Mouse (Mus musculus): ENCODE measurements around the gene Grifin. TPM values are rescaled to one million over a fixed set of nuclear protein-coding genes. Genes with fewer than 3 reads are reported as not detected.

Gene Grifin
- polyA plus RNA-seq (2012): 0.24 TPM in 1 of 2 replicates, not detected in the other

DNA sequence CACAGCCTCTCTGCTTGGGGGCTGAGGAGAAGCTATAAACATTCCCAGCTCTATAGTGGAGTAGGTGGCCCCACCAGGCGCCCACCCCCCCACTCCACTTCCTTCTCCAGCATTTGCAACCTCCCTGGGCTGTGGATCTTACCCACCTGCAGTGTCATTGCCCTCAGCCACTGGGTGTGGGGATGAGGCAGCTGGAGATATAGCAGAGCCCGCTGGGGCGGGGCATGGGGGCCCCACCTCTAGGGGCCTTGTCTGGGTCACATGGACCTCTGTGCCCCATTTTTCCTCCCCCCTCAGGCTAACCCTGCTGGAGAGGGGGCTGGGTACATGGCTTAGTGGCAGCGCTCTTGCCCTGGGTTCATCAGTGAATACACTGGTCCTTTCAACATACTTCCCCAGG, at the start of gene Grifin:
Gene Grifin (minus strand): TSS at position 176 of the 400 bp plus-strand sequence.

DNA sequence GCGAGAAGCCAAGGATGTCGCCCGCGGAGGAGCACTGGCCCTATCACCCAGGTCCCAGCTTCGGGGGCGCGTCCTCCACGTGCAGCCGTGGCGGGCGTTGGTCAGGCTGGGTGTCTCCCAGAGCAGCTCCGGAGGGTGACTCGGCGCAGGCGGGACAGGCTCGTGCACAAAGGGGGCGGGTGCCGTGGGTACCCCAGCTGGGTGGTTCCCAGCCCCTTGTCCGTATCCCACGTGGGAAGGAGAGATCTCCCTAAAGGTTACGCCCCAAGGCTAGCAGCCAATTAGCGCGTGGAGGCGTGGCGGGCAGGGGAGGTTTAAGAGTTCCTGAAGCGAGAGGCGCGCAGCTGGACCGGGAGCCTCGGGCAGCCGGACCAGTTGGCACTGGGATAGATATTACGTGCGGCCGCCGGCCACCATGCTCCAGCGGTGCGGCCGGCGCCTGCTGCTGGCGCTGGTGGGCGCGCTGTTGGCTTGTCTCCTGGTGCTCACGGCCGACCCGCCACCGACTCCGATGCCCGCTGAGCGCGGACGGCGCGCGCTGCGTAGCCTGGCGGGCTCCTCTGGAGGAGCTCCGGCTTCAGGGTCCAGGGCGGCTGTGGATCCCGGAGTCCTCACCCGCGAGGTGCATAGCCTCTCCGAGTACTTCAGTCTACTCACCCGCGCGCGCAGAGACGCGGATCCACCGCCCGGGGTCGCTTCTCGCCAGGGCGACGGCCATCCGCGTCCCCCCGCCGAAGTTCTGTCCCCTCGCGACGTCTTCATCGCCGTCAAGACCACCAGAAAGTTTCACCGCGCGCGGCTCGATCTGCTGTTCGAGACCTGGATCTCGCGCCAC, 42.3 kb upstream of the Grifin start, which contains the start of gene Lfng:
Gene Lfng (plus strand): TSS at position 320 of the 835 bp plus-strand sequence.

Other genes starting within 250 kb of the Grifin start
- gene Mad1l1, start 243.5 kb downstream of the Grifin start, polyA plus RNA-seq (2012): 23.2 and 33.5 TPM in 2 replicates
- gene Nudt1, start 243.4 kb downstream of the Grifin start, polyA plus RNA-seq (2012): 17.5 and 23.1 TPM in 2 replicates
- 6.5 and 8.3 TPM in 2 replicates for gene Mrm2, start 233.2 kb downstream of the Grifin start, polyA plus RNA-seq (2012)
- 13.8 and 19.4 TPM in 2 replicates for gene Snx8, start 175.8 kb downstream of the Grifin start, polyA plus RNA-seq (2012)
- 119 and 151 TPM in 2 replicates for gene Eif3b, start 145.7 kb downstream of the Grifin start, polyA plus RNA-seq (2012)
- 0.03 and 0.10 TPM in 2 replicates for gene Gm4869, start 119.4 kb downstream of the Grifin start, polyA plus RNA-seq (2012)
- 116 and 179 TPM in 2 replicates for gene Chst12, start 59.5 kb downstream of the Grifin start, polyA plus RNA-seq (2012)
- 40.9 and 43.6 TPM in 2 replicates for gene Lfng, start 42.2 kb upstream of the Grifin start, polyA plus RNA-seq (2012)
- gene Ttyh3, start 84.0 kb upstream of the Grifin start, polyA plus RNA-seq (2012): 267 and 297 TPM in 2 replicates
- 12.0 and 17.6 TPM in 2 replicates for gene Iqce, start 137.3 kb upstream of the Grifin start, polyA plus RNA-seq (2012)
- 21.2 and 24.1 TPM in 2 replicates for gene Brat1, start 139.9 kb upstream of the Grifin start, polyA plus RNA-seq (2012)
- gene Amz1, start 159.1 kb upstream of the Grifin start, polyA plus RNA-seq (2012): 2.6 and 3.5 TPM in 2 replicates